Mouse (Mus musculus): ENCODE measurements at regions not wholly inside any gene's neighbourhood (a gene's known extent, or its start where the extent isn't known, plus 50 kb on each side); places are given as distances from the start of the nearest gene placed in this dataset.

DNA sequence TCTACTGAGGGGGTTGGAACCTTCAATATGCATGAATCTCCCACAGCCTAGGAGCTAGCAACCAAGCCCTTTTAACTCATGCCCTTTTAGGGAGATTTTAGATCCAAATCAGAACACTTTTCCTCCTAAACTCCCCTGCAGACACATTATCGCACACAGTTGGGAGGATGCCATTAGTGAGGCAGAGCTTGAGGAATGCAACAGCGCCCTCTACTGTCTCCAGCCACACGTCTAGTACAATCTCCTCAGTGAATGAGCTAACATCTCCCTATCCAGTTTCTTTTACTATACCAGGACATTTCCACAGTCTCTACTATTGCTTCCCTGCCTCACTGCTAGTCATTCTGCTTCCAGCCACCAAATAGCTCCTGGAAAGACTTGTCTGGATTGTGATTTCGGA lies 59.3 kb downstream of the 1700080O16Rik start:
- peak; percentile 20 for DNase-seq

DNA sequence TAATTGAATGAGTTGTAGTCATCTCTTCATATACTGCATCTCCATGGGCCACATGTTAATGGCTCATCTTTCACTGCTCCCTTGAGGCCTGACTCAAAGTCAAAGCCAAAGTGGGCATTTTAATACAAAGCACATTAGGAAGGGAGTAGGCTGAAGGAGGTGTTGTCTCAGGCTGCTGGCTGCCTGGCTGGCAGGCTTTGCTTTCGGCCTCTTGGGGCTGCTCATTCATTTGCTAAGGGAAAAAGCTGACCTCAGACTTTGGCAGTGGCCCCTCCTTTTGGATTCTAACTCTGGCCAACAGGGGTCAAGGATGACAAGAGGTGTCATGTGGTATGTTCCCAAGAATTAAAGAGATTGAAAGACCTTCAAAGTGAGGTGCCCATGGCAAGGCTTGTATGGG lies 61.0 kb downstream of the 1700080O16Rik start:
- no peak for DNase-seq

DNA sequence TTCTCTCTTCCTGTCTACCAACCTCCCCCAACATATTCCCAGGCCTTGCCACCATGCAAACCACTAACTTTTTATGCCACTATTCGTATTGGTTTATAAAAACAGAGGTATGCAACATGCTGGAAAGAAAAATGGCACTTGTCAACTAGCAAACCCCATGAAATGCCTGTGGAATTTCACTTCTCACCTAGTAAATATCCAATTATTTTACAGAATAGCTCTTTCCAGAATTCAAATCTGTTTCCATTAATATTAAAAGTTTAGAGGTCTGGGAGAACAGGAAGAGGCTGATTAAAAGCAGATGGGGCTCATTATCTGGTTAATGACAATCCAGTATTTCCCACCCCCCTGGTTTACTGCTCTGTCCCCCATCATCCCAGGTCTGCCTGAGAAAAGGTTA lies 62.0 kb downstream of the 1700080O16Rik start:
- no peak for DNase-seq

DNA sequence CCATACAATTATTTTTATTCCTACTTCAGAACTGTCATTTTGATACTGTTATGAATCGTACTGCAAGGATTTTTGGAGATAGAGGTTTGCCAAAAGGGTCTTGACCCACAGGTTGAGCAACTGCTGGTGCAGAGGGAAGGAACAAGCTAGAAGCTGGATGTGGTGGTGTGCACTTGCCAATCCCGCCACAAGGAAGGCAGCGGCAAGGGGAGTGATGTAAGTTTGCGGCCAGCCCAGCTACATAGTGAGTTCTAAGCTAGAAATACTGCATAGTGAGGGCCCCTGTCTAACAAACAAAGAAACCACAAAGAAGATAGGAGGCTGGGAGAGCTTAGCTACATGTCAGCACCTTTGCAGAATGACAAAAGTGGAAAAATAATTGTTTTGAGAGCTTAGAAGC lies 74.1 kb downstream of the 1700080O16Rik start:
- no peak for DNase-seq

DNA sequence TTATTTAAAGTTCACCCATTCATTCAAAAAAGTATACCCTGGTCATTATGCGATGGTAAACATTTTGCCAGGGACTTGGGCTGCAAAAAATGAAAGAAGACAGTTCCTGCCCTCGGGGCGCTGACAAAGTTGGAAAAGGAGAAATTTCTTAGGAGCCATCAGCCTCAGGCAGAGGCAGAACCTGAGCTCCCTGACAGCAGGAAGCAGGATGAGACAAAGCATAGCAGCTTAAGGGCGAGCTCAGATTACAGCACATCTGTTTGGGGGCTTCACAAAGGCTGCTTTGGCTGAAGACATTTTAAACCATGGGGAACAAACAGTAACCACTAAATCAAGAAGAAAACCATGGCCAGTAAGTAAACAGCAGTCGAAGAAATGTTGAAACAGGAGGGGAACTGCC lies 75.5 kb downstream of the 1700080O16Rik start:
- DNase-seq, result no peak

DNA sequence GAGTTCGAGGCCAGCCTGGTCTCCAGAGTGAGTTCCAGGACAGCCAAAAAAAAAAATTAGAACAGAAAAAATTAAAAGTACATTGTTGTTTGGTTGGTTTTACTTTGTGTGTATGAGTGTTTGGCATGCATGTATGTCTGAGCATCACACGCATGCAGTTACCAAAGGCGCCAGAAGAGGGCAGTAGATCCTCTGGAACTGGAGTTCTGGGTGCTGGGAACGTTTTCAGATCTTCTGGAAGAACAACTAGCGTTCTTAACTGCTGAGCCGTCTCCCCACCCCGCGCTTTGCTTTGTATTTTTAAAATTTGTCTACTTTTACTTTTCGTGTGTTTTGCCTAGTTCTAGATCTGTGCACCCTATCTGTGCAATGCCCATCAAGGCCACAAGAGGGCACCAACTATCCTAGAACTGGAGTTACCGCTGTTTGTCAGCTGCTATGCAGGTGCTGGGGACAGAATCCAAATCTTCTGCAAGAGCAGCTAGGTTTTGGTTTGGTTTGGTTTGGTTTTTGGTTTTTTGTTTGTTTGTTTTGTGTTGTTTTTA lies 76.9 kb downstream of the 1700080O16Rik start:
- no peak for DNase-seq

DNA sequence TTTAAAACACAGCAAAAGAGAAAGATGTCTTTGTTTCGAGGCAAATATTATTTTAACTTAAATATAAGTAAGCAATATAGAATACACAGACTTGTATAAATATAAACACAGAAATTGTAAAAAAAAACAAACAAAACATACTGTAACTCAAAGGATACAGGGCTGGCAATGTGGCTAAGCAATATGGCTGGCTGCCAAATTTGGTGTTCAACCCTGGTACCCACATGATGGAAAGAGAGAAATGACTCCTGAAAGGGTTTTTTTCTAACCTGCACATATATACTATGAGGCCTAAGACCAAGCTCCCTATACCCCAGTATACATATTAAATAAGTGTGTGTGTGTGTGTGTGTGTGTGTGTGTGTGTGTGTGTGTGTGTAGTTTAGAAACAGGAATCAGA lies 79.9 kb downstream of the 1700080O16Rik start:
- DNase-seq, result no peak

DNA sequence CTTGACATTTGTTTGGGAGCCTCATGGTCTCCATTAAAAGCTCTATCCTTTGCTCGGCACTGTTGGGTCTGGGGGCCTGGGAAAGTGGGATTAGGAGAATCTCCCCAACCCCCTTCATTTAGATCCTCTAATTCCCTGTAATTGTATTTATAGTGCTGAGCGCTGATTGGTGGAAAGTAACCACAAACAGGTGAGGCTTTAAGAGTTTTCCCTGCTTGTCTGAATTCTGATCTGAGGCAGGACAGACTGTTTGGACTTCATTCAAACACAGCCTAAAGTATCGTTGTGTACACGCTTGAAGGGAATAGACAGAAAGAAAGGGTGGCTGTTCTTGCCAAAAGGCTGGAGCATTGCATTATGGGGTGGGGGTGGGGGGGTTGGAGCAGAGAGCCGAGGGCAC lies 85.1 kb upstream of the Usp26 start:
- DNase-seq, result no peak

Measured in cerebellum, adult 9-11 months (tissue).